Mouse (Mus musculus): ENCODE measurements around the gene Rptor. TPM values are rescaled to one million over a fixed set of nuclear protein-coding genes. Genes with fewer than 3 reads are reported as not detected.

Gene Rptor
- polyA plus RNA-seq, 1 experiment from 2014 or later, result 18.6 TPM

GRCm38 (mm10) chr11:119904621-119905286 lies 302.0 kb downstream of the Rptor start:
- Histone ChIP-seq H3K27ac (no peak overlapping the region), H3K36me3 (ENCODE audit: inconsistent target) (no peaks in the 10 kb centered on the region), H3K79me2 (ENCODE audit: inconsistent target) (no peaks in the 10 kb centered on the region), H3K4me3 (ENCODE audit: inconsistent target) (no peak overlapping the region)
- WGBS (ENCODE audit: missing documents), result 48% methylated on average over 5 of the region's 5 CpGs

GRCm38 (mm10) chr11:119905794-119906193 lies 303.1 kb downstream of the Rptor start:
- Histone ChIP-seq H3K36me3 (ENCODE audit: inconsistent target) (no peaks in the 10 kb centered on the region), H3K4me3 (ENCODE audit: inconsistent target) (no peak overlapping the region), H3K27ac (no peak overlapping the region), H3K79me2 (ENCODE audit: inconsistent target) (no peaks in the 10 kb centered on the region)
- WGBS (ENCODE audit: missing documents), result 99% methylated on average over 5 of the region's 5 CpGs

DNA sequence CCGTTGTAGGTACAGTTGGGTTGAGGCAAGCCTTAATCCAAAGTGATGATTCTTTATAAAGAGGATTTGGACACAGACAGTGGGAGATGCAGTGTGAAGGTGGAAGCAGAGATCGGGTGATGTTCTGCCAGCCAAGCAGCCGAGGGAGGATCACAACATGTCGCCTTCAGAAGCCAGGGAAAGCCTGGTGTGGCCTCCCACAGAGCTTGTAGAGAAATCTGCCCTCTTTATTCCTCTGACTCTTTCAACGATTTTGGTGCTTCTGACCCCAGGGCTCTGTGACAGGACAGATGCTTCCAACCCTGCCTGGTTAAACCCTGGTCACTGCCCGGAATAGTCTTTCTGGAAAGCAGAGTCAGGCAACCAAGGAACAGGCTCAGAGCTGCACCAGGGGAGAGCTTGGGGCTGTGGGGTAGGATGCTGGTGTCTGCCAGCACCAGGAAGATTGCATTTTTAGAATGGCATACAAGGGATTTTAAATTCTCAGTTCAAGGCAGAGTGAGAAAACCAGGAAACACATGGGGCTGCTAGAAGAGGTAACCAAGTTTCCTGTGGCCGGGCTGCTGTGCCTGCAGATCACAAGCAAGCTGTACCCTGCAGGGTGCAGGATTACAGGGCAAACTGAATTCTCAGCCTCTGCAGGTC lies 304.4 kb downstream of the Rptor start:
- Histone ChIP-seq H3K79me2 (ENCODE audit: inconsistent target) (no peaks in the 10 kb centered on the region), H3K36me3 (ENCODE audit: inconsistent target) (no peaks in the 10 kb centered on the region), H3K4me3 (ENCODE audit: inconsistent target) (no peak overlapping the region), H3K27ac (no peak overlapping the region)
- 55% methylated on average over 7 of the region's 7 CpGs for WGBS (ENCODE audit: missing documents)

GRCm38 (mm10) chr11:119907711-119908110 lies 305.0 kb downstream of the Rptor start:
- Histone ChIP-seq H3K27ac (no peak overlapping the region), H3K36me3 (ENCODE audit: inconsistent target) (no peaks in the 10 kb centered on the region), H3K4me3 (ENCODE audit: inconsistent target) (no peak overlapping the region), H3K79me2 (ENCODE audit: inconsistent target) (no peaks in the 10 kb centered on the region)
- WGBS (ENCODE audit: missing documents), result 32% methylated on average over 7 of the region's 7 CpGs

DNA sequence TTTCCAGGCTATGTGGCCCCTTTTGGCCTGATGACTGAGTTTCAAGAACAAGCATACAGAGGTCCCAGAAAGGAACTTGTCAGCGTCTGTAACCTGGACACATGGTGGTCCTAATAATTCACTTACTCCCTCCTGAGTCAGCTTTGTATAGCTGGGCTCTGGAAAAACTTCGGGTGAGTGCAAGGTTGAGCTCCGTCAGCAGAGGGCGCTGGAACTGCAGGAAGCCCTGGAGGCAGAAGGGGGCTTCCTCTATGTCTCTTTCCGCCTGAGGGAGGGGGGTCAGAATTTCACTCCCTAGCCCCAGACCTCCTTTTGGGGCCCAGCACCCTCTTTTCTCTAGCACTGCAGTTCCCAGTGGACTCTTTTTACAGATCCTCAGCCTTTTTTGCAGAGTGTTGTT lies 306.7 kb downstream of the Rptor start:
- H3K79me2 ChIP-seq (ENCODE audit: inconsistent target), result peaks cover 6% of the 10 kb centered on the region
- no peak overlapping the region for H3K27ac ChIP-seq
- WGBS (ENCODE audit: missing documents), result 3% methylated on average over 5 of the region's 5 CpGs
- no peaks in the 10 kb centered on the region for H3K36me3 ChIP-seq (ENCODE audit: inconsistent target)
- H3K4me3 ChIP-seq (ENCODE audit: inconsistent target), result no peak overlapping the region

DNA sequence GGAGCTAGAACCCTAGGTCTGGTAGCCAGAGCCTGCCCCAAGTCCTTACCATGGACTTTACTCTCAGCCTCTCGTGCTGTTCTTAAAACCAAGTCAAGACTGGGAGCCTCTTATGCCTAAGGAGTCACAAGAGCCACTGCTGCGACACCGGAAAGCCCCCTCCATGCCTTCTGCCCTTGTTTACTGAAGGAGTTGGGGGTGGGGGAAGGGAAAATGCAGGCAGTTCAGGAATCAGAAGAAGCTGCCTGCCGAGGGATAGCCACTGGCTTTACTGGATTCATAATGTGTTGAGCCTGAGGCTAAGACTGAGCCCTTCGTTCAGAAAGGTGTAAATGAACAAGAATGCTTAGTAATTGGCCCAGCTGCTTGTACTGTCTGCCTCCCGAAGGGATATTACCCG lies 310.1 kb downstream of the Rptor start:
- peak overlapping the region; percentile 35; the same call in 1 of the 2 replicates for H3K4me3 ChIP-seq (ENCODE audit: inconsistent target)
- peak overlapping the region; percentile 48 for H3K27ac ChIP-seq
- peaks cover 16% of the 10 kb centered on the region for H3K36me3 ChIP-seq (ENCODE audit: inconsistent target)
- WGBS (ENCODE audit: missing documents), result 72% methylated on average over 7 of the region's 7 CpGs
- peaks cover 19% of the 10 kb centered on the region for H3K79me2 ChIP-seq (ENCODE audit: inconsistent target)

- H3K4me3 ChIP-seq (ENCODE audit: inconsistent target), result peak within 1 kb of the TSS; percentile 96
- H3K27ac ChIP-seq, result peak within 1 kb of the TSS; percentile 71
- H3K79me2 ChIP-seq (ENCODE audit: inconsistent target), result peaks cover 19% of the 10 kb centered on the region
- H3K36me3 ChIP-seq (ENCODE audit: inconsistent target), result peaks cover 22% of the 10 kb centered on the region
- WGBS (ENCODE audit: missing documents), result 1% methylated on average over 47 of the region's 48 CpGs
Measured at GRCm38 (mm10) chr11:119913291-119913934, 310.7 kb downstream of the Rptor start, which contains the start of gene Chmp6. TSS of gene Chmp6 (plus strand) at chr11:119913441.

DNA sequence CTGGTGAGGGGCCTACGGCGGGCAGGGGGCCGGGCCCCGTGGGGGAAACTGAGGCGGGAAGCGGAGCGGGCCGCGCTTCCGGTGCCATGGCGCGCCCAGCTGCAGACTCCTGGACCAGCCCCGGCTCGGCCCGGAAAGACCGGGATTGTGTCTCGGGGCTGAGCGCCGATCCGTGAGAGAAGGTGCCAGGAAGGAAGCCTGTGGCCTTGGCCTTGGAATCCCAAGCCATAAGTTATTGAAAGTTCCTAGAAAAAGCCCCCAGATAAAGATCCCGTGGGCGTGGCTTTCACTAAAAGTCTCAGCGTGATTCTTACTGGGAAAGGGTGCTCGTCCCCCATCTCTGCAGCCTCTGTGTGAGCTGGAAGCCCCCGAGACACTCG lies 311.2 kb downstream of the Rptor start:
- H3K4me3 ChIP-seq (ENCODE audit: inconsistent target), result peak overlapping the region; percentile 96
- WGBS (ENCODE audit: missing documents), result under 1% methylated on average over 26 of the region's 26 CpGs
- H3K79me2 ChIP-seq (ENCODE audit: inconsistent target), result peaks cover 19% of the 10 kb centered on the region
- H3K36me3 ChIP-seq (ENCODE audit: inconsistent target), result peaks cover 27% of the 10 kb centered on the region
- H3K27ac ChIP-seq, result peak overlapping the region; percentile 71

DNA sequence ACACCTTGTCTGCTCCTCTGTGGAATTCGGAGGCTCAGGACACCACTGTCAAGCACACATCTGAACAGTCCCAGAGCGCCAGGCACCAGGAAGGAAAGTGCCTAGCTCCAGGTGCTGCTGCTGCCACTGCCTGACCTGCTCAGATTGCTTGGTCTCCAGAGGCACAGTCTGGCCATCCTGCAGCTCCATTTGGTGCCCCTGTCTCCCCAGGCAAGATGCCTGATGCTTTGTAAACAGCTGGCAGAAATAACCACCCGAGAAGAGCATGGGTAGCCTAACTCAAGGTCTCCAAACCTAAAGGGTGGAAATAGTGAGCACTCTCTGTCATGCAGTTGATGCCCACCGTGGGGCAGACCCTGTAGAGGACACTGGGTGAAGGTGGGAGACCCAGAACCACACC lies 311.7 kb downstream of the Rptor start:
- 7% methylated on average over 4 of the region's 4 CpGs for WGBS (ENCODE audit: missing documents)
- H3K27ac ChIP-seq, result peak overlapping the region; percentile 71
- H3K79me2 ChIP-seq (ENCODE audit: inconsistent target), result peaks cover 19% of the 10 kb centered on the region
- peaks cover 31% of the 10 kb centered on the region for H3K36me3 ChIP-seq (ENCODE audit: inconsistent target)
- H3K4me3 ChIP-seq (ENCODE audit: inconsistent target), result peak overlapping the region; percentile 96

DNA sequence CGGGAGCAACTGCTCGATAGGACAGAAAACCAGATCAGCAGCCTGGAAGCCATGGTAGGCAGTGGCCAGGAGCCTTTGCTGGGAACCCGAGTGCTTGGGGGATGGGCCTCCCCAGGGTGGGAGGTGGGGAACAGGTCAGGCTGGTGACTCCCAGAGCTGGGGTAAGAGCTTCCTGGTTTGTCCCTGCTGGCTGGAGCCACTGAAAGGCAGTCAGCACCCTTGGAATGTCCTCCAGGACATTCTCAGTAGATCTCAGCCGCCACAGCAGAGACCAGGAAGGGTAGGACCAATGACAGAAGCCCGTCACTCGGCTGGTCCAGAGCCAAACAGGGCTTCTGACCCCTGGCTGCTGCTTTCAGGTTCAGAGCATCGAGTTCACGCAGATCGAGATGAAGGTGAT lies 313.0 kb downstream of the Rptor start:
- peaks cover 19% of the 10 kb centered on the region for H3K79me2 ChIP-seq (ENCODE audit: inconsistent target)
- H3K27ac ChIP-seq, result peak overlapping the region; percentile 71
- peaks cover 31% of the 10 kb centered on the region for H3K36me3 ChIP-seq (ENCODE audit: inconsistent target)
- H3K4me3 ChIP-seq (ENCODE audit: inconsistent target), result 0 out of 2 replicates have a peak overlapping the region, but pooled peaks have one; percentile 96
- WGBS (ENCODE audit: missing documents), result 77% methylated on average over 9 of the region's 9 CpGs

DNA sequence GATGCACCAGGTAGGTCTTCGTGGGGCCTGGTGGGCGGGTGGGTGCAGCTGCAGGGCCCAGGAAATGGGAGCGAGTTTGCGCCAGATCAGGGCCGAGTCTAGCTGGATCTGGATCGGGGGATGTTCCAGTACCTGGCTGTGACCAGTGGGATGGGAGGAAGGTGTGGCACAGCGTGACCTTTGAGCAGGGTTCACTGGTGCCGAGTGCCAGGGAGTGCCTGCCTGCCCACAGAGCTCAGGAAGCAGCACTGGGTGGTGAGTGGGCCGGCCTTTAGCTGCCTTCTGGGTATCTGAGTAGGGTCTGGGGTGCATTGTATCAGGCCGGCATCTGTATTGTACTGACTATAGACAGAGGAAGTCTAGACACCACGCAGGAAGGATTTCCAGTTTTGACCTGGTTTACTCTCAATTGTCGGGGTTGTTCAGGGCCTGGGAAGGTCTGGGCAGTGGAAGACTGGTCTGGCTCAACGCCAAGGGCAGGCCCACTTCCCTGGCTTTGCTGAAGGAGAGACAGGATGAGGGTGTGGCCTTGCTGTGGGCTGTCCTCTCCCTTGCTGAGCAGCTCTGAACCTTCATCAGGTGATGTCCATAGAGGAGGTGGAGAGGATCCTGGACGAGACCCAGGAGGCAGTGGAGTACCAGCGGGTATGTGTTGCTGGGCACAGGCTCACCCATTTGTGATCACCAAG lies 313.5 kb downstream of the Rptor start:
- peaks cover 19% of the 10 kb centered on the region for H3K79me2 ChIP-seq (ENCODE audit: inconsistent target)
- H3K27ac ChIP-seq, result peak overlapping the region; percentile 71
- H3K36me3 ChIP-seq (ENCODE audit: inconsistent target), result peaks cover 31% of the 10 kb centered on the region
- WGBS (ENCODE audit: missing documents), result 65% methylated on average over 15 of the region's 15 CpGs
- no peak overlapping the region for H3K4me3 ChIP-seq (ENCODE audit: inconsistent target)

- Histone ChIP-seq H3K27ac (peak overlapping the region; percentile 27), H3K4me3 (ENCODE audit: inconsistent target) (no peak overlapping the region), H3K36me3 (ENCODE audit: inconsistent target) (peaks cover 31% of the 10 kb centered on the region), H3K79me2 (ENCODE audit: inconsistent target) (peaks cover 19% of the 10 kb centered on the region)
- 90% methylated on average over 18 of the region's 21 CpGs for WGBS (ENCODE audit: missing documents)
Measured at GRCm38 (mm10) chr11:119916834-119917469, 314.2 kb downstream of the Rptor start.

GRCm38 (mm10) chr11:119918521-119918920 lies 315.8 kb downstream of the Rptor start:
- no peak overlapping the region for H3K27ac ChIP-seq
- H3K4me3 ChIP-seq (ENCODE audit: inconsistent target), result no peak overlapping the region
- H3K79me2 ChIP-seq (ENCODE audit: inconsistent target), result peaks cover 19% of the 10 kb centered on the region
- WGBS (ENCODE audit: missing documents), result 95% methylated on average over 7 of the region's 7 CpGs
- H3K36me3 ChIP-seq (ENCODE audit: inconsistent target), result peaks cover 31% of the 10 kb centered on the region

DNA sequence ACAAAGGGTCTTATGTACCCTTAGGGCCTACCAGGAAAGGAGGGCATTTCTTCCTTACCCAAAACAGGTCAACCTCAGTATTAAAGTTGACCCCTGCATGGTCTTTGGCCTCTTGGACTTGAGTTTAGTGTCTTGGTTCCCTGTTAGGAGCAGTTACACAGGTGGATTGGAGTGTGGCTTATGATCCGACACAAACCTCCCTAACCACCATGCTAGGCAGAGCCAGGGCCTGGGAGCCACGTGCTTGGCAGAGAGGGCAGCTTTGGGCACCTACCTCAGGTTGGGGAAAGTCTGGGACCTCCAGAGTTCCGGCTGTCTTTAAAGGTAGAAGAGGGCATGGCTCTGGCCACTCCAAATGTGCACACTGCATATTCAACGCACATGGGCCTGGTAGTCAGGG lies 316.7 kb downstream of the Rptor start:
- Histone ChIP-seq H3K79me2 (ENCODE audit: inconsistent target) (peaks cover 14% of the 10 kb centered on the region), H3K27ac (no peak overlapping the region), H3K4me3 (ENCODE audit: inconsistent target) (no peak overlapping the region), H3K36me3 (ENCODE audit: inconsistent target) (peaks cover 31% of the 10 kb centered on the region)
- 100% methylated on average over 4 of the region's 4 CpGs for WGBS (ENCODE audit: missing documents)

Data from macrophage (primary cell).